Mouse (Mus musculus) heart, embryonic 16.5 days (tissue): ENCODE results near the gene Mdfi. TPM values are rescaled to one million over a fixed set of nuclear protein-coding genes. Genes with fewer than 3 reads are reported as not detected.

ENCODE experiments used
- ATAC-seq: fragments of 200-750 bp; cut with Nextera tagmentation; replicated peaks from 2 replicates; pipeline ENCODE4 v1.8.0; 2017; ENCODE audit warnings: moderate number of reproducible peaks; ENCODE audit not compliant: insufficient read depth, low FRiP score; ENCODE audit errors: extremely low read depth
- H3K27ac ChIP-seq: fragments of 300-500 bp; sonication (generic); 2 replicates; pipeline ENCODE4 v1.5.1; 2014; ENCODE audit warnings: mild to moderate bottlenecking, low read length, control low read depth, moderate library complexity
- H3K27me3 ChIP-seq: fragments of 300-500 bp; sonication (generic); 2 replicates; pipeline ENCODE4 v1.6.1; 2014; ENCODE audit warnings: low read length, mixed read lengths; ENCODE audit not compliant: control insufficient read depth, insufficient read depth
- H3K36me3 ChIP-seq: fragments of 300-500 bp; sonication (generic); 2 replicates; pipeline ENCODE4 v1.6.1; 2014; ENCODE audit not compliant: control insufficient read depth, insufficient read depth
- H3K4me1 ChIP-seq: fragments of 300-500 bp; sonication (generic); 2 replicates; pipeline ENCODE4 v1.6.1; 2014; ENCODE audit warnings: low read length, mixed read lengths; ENCODE audit not compliant: control insufficient read depth, insufficient read depth
- H3K4me2 ChIP-seq: fragments of 300-500 bp; sonication (generic); 2 replicates; pipeline ENCODE4 v1.6.1; 2014; ENCODE audit warnings: low read depth, mild to moderate bottlenecking, control low read depth, low read length
- H3K4me3 ChIP-seq: fragments of 300-500 bp; sonication (generic); 2 replicates; pipeline ENCODE4 v1.5.1; 2014; ENCODE audit warnings: mild to moderate bottlenecking, control low read depth, low read length
- H3K9ac ChIP-seq: fragments of 300-500 bp; sonication (generic); 2 replicates; pipeline ENCODE4 v1.6.1; 2014; ENCODE audit warnings: low read length, control low read depth
- H3K9me3 ChIP-seq: fragments of 300-500 bp; sonication (generic); replicated peaks from 2 replicates; pipeline ENCODE4 v1.6.1; 2016; ENCODE audit warnings: low read length; ENCODE audit not compliant: control insufficient read depth
- WGBS: fragments of 180-500 bp; shearing (Covaris S2); extraction: QIAGEN DNeasy Blood & Tissue Kit; methylation state at CpG from one replicate; pipeline ENCODE4 v1.1.7; 2014; 5-methylcytosine and 5-hydroxymethylcytosine counted together
- polyA plus RNA-seq: library from polyadenylated mRNA; unstranded; fragments of >200 nt; fragmentation: Nextera tagmentation; extraction: Ambion mirVana; gene quantifications from 2 replicates; pipeline ENCODE4 v1.2.1, GENCODE M21; 2015

The Mdfi gene
- polyA plus RNA-seq, 1 experiment from 2014 or later = 9.7 TPM

GRCm38 (mm10) chr17:47784411-47784810, 50.1 kb downstream of the Mdfi start:
- no peak overlapping the region for H3K27ac ChIP-seq

DNA sequence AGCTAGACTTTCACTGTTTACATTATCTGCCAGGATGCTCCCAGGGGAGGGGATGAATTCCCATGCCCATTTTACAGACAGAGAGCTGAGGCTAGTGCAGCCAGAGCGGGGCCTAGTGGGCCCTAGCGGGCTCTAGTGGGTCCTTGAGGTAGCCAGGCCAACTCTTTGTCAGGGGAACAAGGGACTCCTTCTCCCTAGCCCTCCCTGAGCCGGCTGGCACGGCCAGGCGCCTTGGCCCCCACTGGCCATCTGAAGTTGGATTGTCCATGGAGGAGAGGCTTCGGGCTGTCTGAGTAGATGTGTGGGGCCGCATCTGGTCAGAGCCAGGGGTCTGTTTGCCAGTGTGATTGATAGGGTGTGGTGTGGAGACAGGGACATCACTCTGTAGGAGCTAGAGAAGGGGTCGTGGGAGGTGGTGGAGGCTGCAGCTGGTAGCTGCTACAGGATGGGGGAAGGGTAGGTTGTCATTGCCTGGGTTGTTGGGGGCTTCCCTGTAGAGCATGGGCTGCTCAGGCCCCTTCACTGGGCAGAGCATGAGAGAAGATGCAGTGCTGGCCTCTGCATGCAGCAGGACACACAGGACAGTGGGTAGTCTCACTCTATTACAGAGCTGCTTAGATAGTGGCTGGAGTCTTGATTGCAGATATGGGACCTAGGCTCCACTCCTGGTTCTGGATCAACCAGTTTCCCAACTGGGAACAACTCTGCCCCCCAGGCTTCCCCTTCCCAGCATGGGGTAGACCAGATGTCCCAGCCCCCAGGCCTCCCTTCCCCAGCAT, 50.9 kb downstream of the Mdfi start:
- Histone ChIP-seq H3K36me3 (0 out of 2 replicates have a peak, but pooled peaks cover 3% of the 10 kb centered on the region), H3K4me3 (no peak overlapping the region), H3K4me1 (0 out of 2 replicates have a peak, but pooled peaks cover 4% of the 10 kb centered on the region), H3K4me2 (no peak overlapping the region), H3K27me3 (no peaks in the 10 kb centered on the region), H3K9me3 (no peaks in the 10 kb centered on the region), H3K27ac (no peak overlapping the region), H3K9ac (no peak overlapping the region)
- 65% methylated on average over 8 of the region's 8 CpGs for WGBS
- ATAC-seq = no peak

More at GRCm38 (mm10) chr17:47784411-47784810, 50.1 kb downstream of the Mdfi start:
- 68% methylated on average over 6 of the region's 6 CpGs for WGBS
- peaks cover 5% of the 10 kb centered on the region; the same call in 1 of the 2 replicates for H3K36me3 ChIP-seq
- H3K27me3 ChIP-seq = no peaks in the 10 kb centered on the region
- H3K4me1 ChIP-seq = 0 out of 2 replicates have a peak, but pooled peaks cover 4% of the 10 kb centered on the region
- H3K9me3 ChIP-seq = no peaks in the 10 kb centered on the region
- no peak overlapping the region for H3K4me2 ChIP-seq
- no peak overlapping the region for H3K4me3 ChIP-seq
- no peak for ATAC-seq
- H3K9ac ChIP-seq = no peak overlapping the region

GRCm38 (mm10) chr17:47782486-47782885, 52.0 kb downstream of the Mdfi start:
- H3K9ac ChIP-seq = no peak overlapping the region
- no peak for ATAC-seq
- H3K4me3 ChIP-seq = no peak overlapping the region
- no peaks in the 10 kb centered on the region for H3K36me3 ChIP-seq
- no peak overlapping the region for H3K27ac ChIP-seq
- no peaks in the 10 kb centered on the region for H3K27me3 ChIP-seq
- WGBS = 91% methylated on average over 3 of the region's 3 CpGs
- H3K9me3 ChIP-seq = no peaks in the 10 kb centered on the region
- H3K4me2 ChIP-seq = no peak overlapping the region
- H3K4me1 ChIP-seq = 0 out of 2 replicates have a peak, but pooled peaks cover 4% of the 10 kb centered on the region

GRCm38 (mm10) chr17:47780470-47780869, 54.0 kb downstream of the Mdfi start:
- 76% methylated on average over 10 of the region's 10 CpGs for WGBS
- H3K27ac ChIP-seq = no peak overlapping the region
- ATAC-seq = no peak
- H3K4me2 ChIP-seq = no peak overlapping the region
- peaks cover 9% of the 10 kb centered on the region; the same call in 1 of the 2 replicates for H3K4me1 ChIP-seq
- H3K4me3 ChIP-seq = no peak overlapping the region
- no peaks in the 10 kb centered on the region for H3K36me3 ChIP-seq
- no peak overlapping the region for H3K9ac ChIP-seq
- no peaks in the 10 kb centered on the region for H3K27me3 ChIP-seq
- H3K9me3 ChIP-seq = no peaks in the 10 kb centered on the region

DNA sequence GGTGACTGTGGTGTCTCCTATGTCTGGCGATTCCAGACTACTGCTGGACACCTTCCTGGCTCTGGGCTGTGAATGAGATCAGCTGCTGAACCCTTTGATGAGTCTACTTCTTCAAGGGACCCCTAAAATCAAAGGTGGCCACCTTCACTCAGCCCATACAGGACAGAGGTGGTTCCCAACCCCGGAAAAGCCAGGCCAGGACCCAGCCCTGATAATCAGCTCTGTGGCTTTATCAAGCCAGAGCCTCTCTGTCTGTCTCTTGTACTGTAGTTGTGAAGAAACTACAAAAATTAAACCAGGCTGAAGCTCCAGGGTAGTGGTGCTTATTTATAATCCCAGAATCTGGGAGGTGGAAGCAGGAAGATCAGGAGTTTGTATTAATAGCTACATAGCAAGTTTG, 57.4 kb downstream of the Mdfi start:
- H3K27ac ChIP-seq = no peak overlapping the region
- H3K9ac ChIP-seq = no peak overlapping the region
- peaks cover 12% of the 10 kb centered on the region; the same call in 1 of the 2 replicates for H3K4me1 ChIP-seq
- 40% methylated on average over 2 of the region's 2 CpGs for WGBS
- no peak overlapping the region for H3K4me3 ChIP-seq
- H3K36me3 ChIP-seq = peaks cover 3% of the 10 kb centered on the region; the same call in 1 of the 2 replicates
- H3K4me2 ChIP-seq = no peak overlapping the region
- H3K27me3 ChIP-seq = no peaks in the 10 kb centered on the region
- ATAC-seq = no peak
- peaks cover 6% of the 10 kb centered on the region for H3K9me3 ChIP-seq

DNA sequence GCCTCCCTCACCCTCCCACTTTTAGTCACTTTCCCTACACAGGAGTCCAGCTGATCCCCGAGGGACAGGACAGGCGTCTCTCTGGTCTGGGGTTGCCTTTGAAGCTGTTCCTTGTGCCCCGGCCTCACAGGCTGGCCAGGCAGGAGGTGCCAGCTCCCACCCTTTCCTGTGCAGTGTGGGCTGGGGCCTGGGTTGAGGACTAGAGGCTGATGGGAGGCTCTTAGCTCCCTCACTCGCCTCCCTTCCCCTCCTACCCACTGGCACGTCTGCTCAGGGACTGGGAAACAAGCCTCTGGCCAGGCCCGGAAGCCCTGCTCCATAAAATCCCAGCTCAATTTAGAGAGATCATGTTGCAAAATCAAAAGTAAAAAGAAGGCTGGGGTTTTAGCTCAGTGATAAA, 60.9 kb downstream of the Mdfi start:
- 0 out of 2 replicates have a peak, but pooled peaks have one; percentile 16 for ATAC-seq
- H3K27ac ChIP-seq = no peak overlapping the region
- H3K27me3 ChIP-seq = no peaks in the 10 kb centered on the region
- H3K36me3 ChIP-seq = peaks cover 4% of the 10 kb centered on the region; the same call in 1 of the 2 replicates
- no peak overlapping the region for H3K9ac ChIP-seq
- H3K9me3 ChIP-seq = peaks cover 8% of the 10 kb centered on the region
- peaks cover 15% of the 10 kb centered on the region for H3K4me1 ChIP-seq
- H3K4me3 ChIP-seq = no peak overlapping the region
- WGBS = 68% methylated on average over 6 of the region's 6 CpGs
- no peak overlapping the region for H3K4me2 ChIP-seq

GRCm38 (mm10) chr17:47769389-47770299, 64.8 kb downstream of the Mdfi start:
- Histone ChIP-seq H3K36me3 (peaks cover 4% of the 10 kb centered on the region; the same call in 1 of the 2 replicates), H3K4me1 (peaks cover 14% of the 10 kb centered on the region)

DNA sequence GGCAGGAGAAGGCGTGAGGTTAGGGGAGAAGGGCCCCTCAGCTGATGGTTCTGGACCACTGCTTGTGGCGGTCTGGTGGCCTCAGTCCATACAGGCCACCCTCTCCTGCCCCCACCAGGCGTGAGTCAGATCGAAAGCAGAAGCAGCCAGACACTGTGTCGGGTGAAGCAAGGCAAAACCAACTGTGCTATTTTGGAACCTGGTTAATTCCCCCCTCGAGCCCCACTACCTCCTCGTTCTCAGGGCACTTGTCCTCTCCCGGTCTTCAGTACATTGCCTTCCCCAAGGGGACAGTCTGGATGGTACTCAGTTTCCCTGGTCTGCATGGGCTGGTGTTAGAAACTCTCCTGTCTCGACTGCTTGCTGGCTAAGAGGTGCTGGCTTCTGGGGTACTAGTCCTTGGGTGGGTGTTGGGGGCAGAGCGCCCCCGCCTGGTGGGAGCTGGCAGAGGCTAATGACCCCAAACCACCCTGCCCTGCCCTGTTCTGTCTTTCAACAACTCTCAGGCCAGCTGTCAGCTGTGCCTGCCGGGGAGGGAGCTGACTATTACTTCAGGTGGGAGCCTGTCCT, 65.7 kb downstream of the Mdfi start:
- H3K36me3 ChIP-seq = peaks cover 4% of the 10 kb centered on the region; the same call in 1 of the 2 replicates
- peak overlapping the region; percentile 22 for H3K4me2 ChIP-seq
- peaks cover 8% of the 10 kb centered on the region for H3K9me3 ChIP-seq
- H3K27ac ChIP-seq = peak overlapping the region; percentile 41
- peak; percentile 28 for ATAC-seq
- peaks cover 15% of the 10 kb centered on the region for H3K4me1 ChIP-seq
- peak overlapping the region; percentile 5; the same call in 1 of the 2 replicates for H3K9ac ChIP-seq
- H3K4me3 ChIP-seq = no peak overlapping the region
- no peaks in the 10 kb centered on the region for H3K27me3 ChIP-seq
- WGBS = 21% methylated on average over 12 of the region's 12 CpGs

More at GRCm38 (mm10) chr17:47769389-47770299, 64.8 kb downstream of the Mdfi start:
- no peak overlapping the region for H3K4me3 ChIP-seq
- WGBS = 78% methylated on average over 11 of the region's 11 CpGs
- H3K27me3 ChIP-seq = no peaks in the 10 kb centered on the region
- H3K9ac ChIP-seq = no peak overlapping the region
- ATAC-seq = no peak
- H3K4me2 ChIP-seq = no peak overlapping the region
- H3K27ac ChIP-seq = no peak overlapping the region
- H3K9me3 ChIP-seq = peaks cover 8% of the 10 kb centered on the region
